Mouse (Mus musculus): ENCODE results near the gene Hba-a2. TPM values are rescaled to one million over a fixed set of nuclear protein-coding genes. Genes with fewer than 3 reads are reported as not detected.
A peak's percentile ranks its signal among the peaks of the same experiment; 100 is the strongest.
"Not testable (repeated sequence)": the region's sequence is repeated elsewhere in the genome, so short reads cannot be mapped to it uniquely, and the experiment has no call there.

The Hba-a2 gene
- polyA plus RNA-seq, 1 experiment from 2014 or later = 6,550 TPM

DNA sequence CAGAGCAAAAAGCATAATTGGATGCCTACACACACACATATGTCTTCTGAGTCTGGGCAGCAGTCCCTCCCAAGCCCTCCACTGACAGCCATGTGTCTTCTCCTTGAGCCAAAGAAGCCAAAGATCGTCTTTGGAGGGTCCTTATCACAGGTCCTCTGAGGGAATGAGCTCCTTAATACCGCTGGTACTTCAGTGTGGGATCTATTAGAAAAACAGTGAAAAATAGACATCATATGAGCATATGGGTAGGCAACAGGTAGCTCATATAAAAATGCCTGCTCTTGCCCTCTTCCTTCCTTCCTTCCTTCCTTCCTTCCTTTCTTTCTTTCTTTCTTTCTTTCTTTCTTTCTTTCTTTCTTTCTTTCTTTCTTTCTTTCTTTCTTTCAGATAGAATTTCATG lies 11.7 kb upstream of the Hba-a2 start:
- not testable (repeated sequence) for H3K4me3 ChIP-seq (replicated peaks); H3K4me2 ChIP-seq; ATAC-seq (ENCODE audit: insufficient number of reproducible peaks, insufficient read depth, low FRiP score, low TSS enrichment, low read depth); H3K36me3 ChIP-seq; H3K4me1 ChIP-seq (replicated peaks); H3K9me3 ChIP-seq; H3K9ac ChIP-seq (replicated peaks); H3K27ac ChIP-seq
- WGBS = 55% methylated on average over 2 of the region's 2 CpGs
- peaks cover 23% of the 10 kb centered on the region for H3K27me3 ChIP-seq

DNA sequence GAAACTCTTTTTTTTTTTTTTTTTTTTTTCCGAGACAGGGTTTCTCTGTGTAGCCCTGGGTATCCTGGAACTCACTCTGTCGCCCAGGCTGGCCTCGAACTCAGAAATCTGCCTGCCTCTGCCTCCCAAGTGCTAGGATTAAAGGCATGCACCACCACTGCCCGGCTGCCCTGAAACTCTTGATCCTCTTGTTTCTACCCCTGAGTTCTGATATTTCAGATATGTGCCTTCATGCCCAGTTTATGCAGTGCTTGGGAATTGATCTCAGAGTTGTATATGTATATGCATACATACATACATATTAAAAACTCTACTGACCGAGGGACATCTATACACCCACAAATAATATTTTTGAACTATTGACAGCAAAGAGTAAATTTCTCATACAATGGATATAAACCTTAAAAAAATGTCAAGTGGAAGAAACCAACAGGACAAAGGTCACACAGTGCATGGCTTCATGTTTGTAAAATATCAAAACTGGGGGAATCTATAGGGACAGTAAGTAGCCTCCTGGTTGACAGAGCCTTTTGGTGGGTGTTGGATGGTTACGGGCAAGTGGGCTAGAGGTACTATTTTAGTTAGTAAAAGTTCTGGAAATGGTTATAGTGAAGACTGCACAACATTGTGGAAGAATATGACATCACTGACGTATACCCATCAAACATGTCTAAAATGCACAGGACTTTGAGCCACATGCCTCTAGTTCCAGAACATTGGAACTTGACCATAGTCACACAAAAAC lies 11.1 kb upstream of the Hba-a2 start:
- H3K27me3 ChIP-seq = peaks cover 23% of the 10 kb centered on the region
- no peaks in the 10 kb centered on the region for H3K9me3 ChIP-seq
- no peaks in the 10 kb centered on the region for H3K4me1 ChIP-seq (replicated peaks)
- no peaks in the 10 kb centered on the region for H3K36me3 ChIP-seq
- no peak overlapping the region for H3K4me3 ChIP-seq (replicated peaks)
- H3K9ac ChIP-seq (replicated peaks) = no peak overlapping the region
- no peak overlapping the region for H3K27ac ChIP-seq
- no peak overlapping the region for H3K4me2 ChIP-seq
- 78% methylated on average over 7 of the region's 7 CpGs for WGBS
- no peak for ATAC-seq (ENCODE audit: insufficient number of reproducible peaks, insufficient read depth, low FRiP score, low TSS enrichment, low read depth)

- not testable (repeated sequence) for H3K27ac ChIP-seq; H3K4me2 ChIP-seq; H3K4me3 ChIP-seq (replicated peaks); H3K36me3 ChIP-seq; H3K9ac ChIP-seq (replicated peaks); H3K4me1 ChIP-seq (replicated peaks); H3K9me3 ChIP-seq; ATAC-seq (ENCODE audit: insufficient number of reproducible peaks, insufficient read depth, low FRiP score, low TSS enrichment, low read depth)
- H3K27me3 ChIP-seq = peaks cover 23% of the 10 kb centered on the region
These were observed 10.4 kb upstream of the Hba-a2 start for GRCm38 (mm10) chr11:32285887-32286286.

GRCm38 (mm10) chr11:32286695-32287492 lies 9.4 kb upstream of the Hba-a2 start, which contains the start of gene Hbq1b:
TSS of gene Hbq1b (plus strand) at chr11:32286965.
- not testable (repeated sequence) for H3K9me3 ChIP-seq; H3K36me3 ChIP-seq; H3K27ac ChIP-seq; H3K4me1 ChIP-seq (replicated peaks)
- Histone ChIP-seq H3K4me3 (replicated peaks) (peak within 1 kb of the TSS; percentile 31), H3K9ac (replicated peaks) (0 out of 2 replicates have a peak within 1 kb of the TSS, but pooled peaks have one; percentile 31), H3K27me3 (peaks cover 15% of the 10 kb centered on the region), H3K4me2 (peak within 1 kb of the TSS; percentile 59)
- WGBS = 21% methylated on average over 31 of the region's 33 CpGs
- ATAC-seq (ENCODE audit: insufficient number of reproducible peaks, insufficient read depth, low FRiP score, low TSS enrichment, low read depth) = 0 out of 2 replicates have a peak, but pooled peaks have one; percentile 45

DNA sequence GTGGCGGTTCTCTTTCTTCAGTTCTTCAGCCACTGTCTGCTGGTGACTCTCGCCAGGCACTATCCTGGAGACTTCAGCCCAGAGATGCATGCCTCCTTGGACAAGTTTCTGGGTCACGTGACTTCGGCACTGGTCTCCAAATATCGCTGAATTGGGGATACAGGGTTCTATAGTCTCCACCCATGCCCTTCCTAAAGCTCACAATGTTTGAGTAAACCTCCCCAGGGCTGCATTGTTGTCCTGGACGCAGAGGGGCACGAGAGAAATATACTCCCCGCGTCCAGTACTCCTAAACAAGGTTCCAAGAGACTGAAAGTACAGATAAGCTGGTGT lies 8.8 kb upstream of the Hba-a2 start:
- Histone ChIP-seq H3K27ac (no peak overlapping the region), H3K4me1 (replicated peaks) (no peaks in the 10 kb centered on the region), H3K4me3 (replicated peaks) (no peak overlapping the region), H3K27me3 (peaks cover 14% of the 10 kb centered on the region), H3K36me3 (no peaks in the 10 kb centered on the region), H3K9ac (replicated peaks) (no peak overlapping the region), H3K9me3 (no peaks in the 10 kb centered on the region), H3K4me2 (peak overlapping the region; percentile 59; the same call in 1 of the 2 replicates)
- no peak for ATAC-seq (ENCODE audit: insufficient number of reproducible peaks, insufficient read depth, low FRiP score, low TSS enrichment, low read depth)
- 69% methylated on average over 9 of the region's 9 CpGs for WGBS

DNA sequence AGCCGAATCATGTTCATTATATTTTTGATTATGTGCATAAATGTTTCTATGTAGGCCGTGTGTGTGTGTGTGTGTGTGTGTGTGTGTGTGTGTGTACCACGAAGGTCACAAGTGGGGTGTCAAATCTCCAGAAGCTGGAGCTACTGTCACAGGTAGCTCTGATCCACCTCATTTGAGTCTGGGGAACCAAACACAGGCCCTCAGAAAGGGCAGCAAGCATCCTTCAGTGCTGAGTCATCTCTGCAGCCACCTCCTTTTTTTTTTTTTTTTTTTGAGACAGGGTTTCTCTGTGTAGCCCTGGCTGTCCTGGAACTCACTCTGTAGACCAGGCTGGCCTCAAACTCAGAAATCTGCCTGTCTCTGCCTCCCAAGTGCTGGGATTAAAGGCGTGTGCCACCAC lies 3.5 kb upstream of the Hba-a2 start:
- not testable (repeated sequence) for H3K27me3 ChIP-seq; H3K9me3 ChIP-seq; H3K4me3 ChIP-seq (replicated peaks); H3K4me2 ChIP-seq; H3K4me1 ChIP-seq (replicated peaks); H3K27ac ChIP-seq; ATAC-seq (ENCODE audit: insufficient number of reproducible peaks, insufficient read depth, low FRiP score, low TSS enrichment, low read depth); H3K36me3 ChIP-seq; H3K9ac ChIP-seq (replicated peaks)
- WGBS = 85% methylated on average over 4 of the region's 4 CpGs

DNA sequence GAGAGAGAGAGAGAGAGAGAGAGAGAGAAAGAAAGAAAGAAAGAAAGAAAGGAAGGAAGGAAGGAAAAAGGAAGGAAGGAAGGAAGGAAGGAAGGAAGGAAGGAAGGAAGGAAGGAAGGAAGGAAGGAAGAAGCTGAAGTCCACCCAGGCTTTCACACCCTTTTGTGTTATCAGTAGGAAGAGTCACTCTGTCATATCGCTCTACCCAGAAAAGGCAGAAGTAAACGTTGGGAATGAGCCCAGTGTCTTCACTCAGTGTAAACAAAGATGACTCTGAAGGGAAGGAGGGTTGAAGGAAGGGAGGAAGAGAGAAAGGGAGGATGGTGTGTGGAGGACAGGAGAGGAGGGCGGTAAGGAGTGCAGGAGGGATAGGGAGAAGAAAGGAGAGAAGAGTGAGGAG lies 2.8 kb upstream of the Hba-a2 start:
- H3K9me3 ChIP-seq; H3K4me3 ChIP-seq (replicated peaks); H3K27ac ChIP-seq; ATAC-seq (ENCODE audit: insufficient number of reproducible peaks, insufficient read depth, low FRiP score, low TSS enrichment, low read depth); H3K4me2 ChIP-seq; H3K4me1 ChIP-seq (replicated peaks); H3K9ac ChIP-seq (replicated peaks); H3K36me3 ChIP-seq; H3K27me3 ChIP-seq: not testable (repeated sequence)
- WGBS = 66% methylated on average over 3 of the region's 3 CpGs

DNA sequence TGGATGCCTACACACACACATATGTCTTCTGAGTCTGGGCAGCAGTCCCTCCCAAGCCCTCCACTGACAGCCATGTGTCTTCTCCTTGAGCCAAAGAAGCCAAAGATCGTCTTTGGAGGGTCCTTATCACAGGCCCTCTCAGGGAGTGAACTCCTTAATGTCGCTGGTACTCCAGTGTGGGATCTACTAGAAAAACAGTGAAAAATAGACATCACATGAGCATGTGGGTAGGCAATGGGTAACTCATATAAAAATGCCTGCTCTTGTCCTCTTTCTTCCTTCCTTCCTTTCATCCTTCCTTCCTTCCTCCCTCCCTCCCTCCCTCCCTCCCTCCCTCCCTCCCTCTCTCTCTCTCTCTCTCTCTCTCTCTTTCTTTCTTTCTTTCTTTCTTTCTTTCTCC lies 1.1 kb downstream of the Hba-a2 start:
- not testable (repeated sequence) for H3K4me1 ChIP-seq (replicated peaks)

GRCm38 (mm10) chr11:32297866-32298531 lies 1.7 kb downstream of the Hba-a2 start:
- H3K4me3 ChIP-seq (replicated peaks) = no peak overlapping the region
- no peak for ATAC-seq (ENCODE audit: insufficient number of reproducible peaks, insufficient read depth, low FRiP score, low TSS enrichment, low read depth)
- WGBS = 83% methylated on average over 1 of the region's 1 CpGs
- no peaks in the 10 kb centered on the region for H3K9me3 ChIP-seq
- no peaks in the 10 kb centered on the region for H3K4me1 ChIP-seq (replicated peaks)
- no peak overlapping the region for H3K27ac ChIP-seq
- H3K9ac ChIP-seq (replicated peaks) = no peak overlapping the region
- no peaks in the 10 kb centered on the region for H3K36me3 ChIP-seq
- H3K27me3 ChIP-seq = peaks cover 17% of the 10 kb centered on the region
- H3K4me2 ChIP-seq = no peak overlapping the region

More for the DNA sequence above, 1.1 kb downstream of the Hba-a2 start:
- not testable (repeated sequence) for H3K9me3 ChIP-seq; H3K9ac ChIP-seq (replicated peaks); ATAC-seq (ENCODE audit: insufficient number of reproducible peaks, insufficient read depth, low FRiP score, low TSS enrichment, low read depth); H3K36me3 ChIP-seq; H3K4me3 ChIP-seq (replicated peaks); H3K4me2 ChIP-seq; H3K27ac ChIP-seq
- peaks cover 13% of the 10 kb centered on the region for H3K27me3 ChIP-seq
- WGBS = 40% methylated on average over 2 of the region's 2 CpGs

- no peak overlapping the region for H3K4me3 ChIP-seq (replicated peaks)
- H3K36me3 ChIP-seq = no peaks in the 10 kb centered on the region
- 91% methylated on average over 2 of the region's 2 CpGs for WGBS
- no peak overlapping the region for H3K4me2 ChIP-seq
- no peak for ATAC-seq (ENCODE audit: insufficient number of reproducible peaks, insufficient read depth, low FRiP score, low TSS enrichment, low read depth)
- H3K27me3 ChIP-seq = peaks cover 22% of the 10 kb centered on the region
- H3K9me3 ChIP-seq = no peaks in the 10 kb centered on the region
- H3K27ac ChIP-seq = no peak overlapping the region
- H3K4me1 ChIP-seq (replicated peaks) = no peaks in the 10 kb centered on the region
- H3K9ac ChIP-seq (replicated peaks) = no peak overlapping the region
These were observed 2.2 kb downstream of the Hba-a2 start for GRCm38 (mm10) chr11:32298532-32298918.

- peak within 1 kb of the TSS; percentile 54 for H3K4me2 ChIP-seq
- not testable (repeated sequence) for H3K36me3 ChIP-seq; H3K4me1 ChIP-seq (replicated peaks); H3K27ac ChIP-seq; H3K9ac ChIP-seq (replicated peaks); ATAC-seq (ENCODE audit: insufficient number of reproducible peaks, insufficient read depth, low FRiP score, low TSS enrichment, low read depth); H3K9me3 ChIP-seq
- 5% methylated on average over 16 of the region's 16 CpGs for WGBS
- H3K4me3 ChIP-seq (replicated peaks) = peak within 1 kb of the TSS; percentile 32
- H3K27me3 ChIP-seq = peaks cover 26% of the 10 kb centered on the region
These were observed 3.6 kb downstream of the Hba-a2 start, which contains the start of gene Hbq1a for GRCm38 (mm10) chr11:32299865-32300264. TSS of gene Hbq1a (plus strand) at chr11:32300069.
